Mouse (Mus musculus) liver, embryonic 14 days (tissue): ENCODE measurements around the gene Paqr3. TPM values are rescaled to one million over a fixed set of nuclear protein-coding genes. Genes with fewer than 3 reads are reported as not detected.

Experiments used
- polyA plus RNA-seq: library from polyadenylated mRNA; depleted of rRNA; stranded (reverse); fragments of >200 nt; gene quantifications from 2 replicates; pipeline ENCODE4 v1.2.3, GENCODE M21; 2012; rRNA removed

Gene Paqr3
- 0.51 and 0.80 TPM in 2 replicates for polyA plus RNA-seq

GRCm38 (mm10) chr5:97111207-97111910, at the start of gene Paqr3:
TSS of gene Paqr3 (minus strand) at chr5:97111596.

Other genes starting within 250 kb of the Paqr3 start
- 13.0 and 14.8 TPM in 2 replicates for gene Bmp2k, start 113.9 kb downstream of the Paqr3 start, polyA plus RNA-seq